Mouse (Mus musculus) frontal cortex, postnatal 10 days (tissue): ENCODE results near the gene Map10.

Source experiments
- DNase-seq, 2 experiments: peaks; one replicate each; pipeline ENCODE4 v3.0.0; 2022; ENCODE audit warnings: low spot score in 2 of 2, mixed read lengths in 1 of 2

Gene Map10

DNA sequence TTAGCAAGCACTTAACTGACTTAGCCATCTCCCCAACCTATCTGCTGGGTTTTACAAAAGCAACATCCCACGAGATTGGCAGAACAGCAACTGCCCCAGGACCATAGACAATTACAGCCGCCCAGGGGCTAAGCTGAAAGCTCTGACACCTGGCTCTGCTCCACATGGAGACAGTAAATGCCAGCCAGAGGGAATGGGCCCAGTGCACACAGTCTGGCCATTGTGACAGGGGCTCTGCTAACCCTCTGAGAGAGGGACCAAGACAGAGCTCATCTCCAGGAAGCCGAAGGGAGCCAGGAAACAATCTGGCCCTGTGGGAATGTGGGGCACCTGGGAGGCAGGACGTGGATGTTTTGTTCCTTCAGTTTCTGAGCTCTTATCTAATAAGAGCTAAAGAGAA is 46.6 kb downstream of the Map10 start:
- no peak for DNase-seq

GRCm38 (mm10) chr8:125716613-125717012 is 47.0 kb downstream of the Map10 start:
- no peak for DNase-seq

DNA sequence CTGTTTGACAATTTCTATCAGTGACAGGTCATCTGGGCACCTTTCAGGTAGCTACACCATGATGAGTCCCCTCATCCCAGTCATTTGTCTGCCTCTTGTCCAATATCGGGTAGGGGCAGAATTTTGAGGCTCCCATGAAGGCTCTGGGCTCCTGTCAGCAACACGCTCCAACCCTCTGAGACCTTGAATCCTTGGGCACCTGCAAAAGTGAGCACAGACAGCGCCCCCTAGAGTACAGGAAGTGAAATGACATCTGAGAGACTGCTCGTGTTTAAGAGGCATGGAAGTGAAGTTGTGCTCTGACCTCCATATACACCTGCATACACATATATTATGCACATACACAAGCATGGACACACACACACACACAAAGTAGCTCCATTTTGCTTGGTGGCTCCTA is 49.3 kb downstream of the Map10 start:
- no peak for DNase-seq

DNA sequence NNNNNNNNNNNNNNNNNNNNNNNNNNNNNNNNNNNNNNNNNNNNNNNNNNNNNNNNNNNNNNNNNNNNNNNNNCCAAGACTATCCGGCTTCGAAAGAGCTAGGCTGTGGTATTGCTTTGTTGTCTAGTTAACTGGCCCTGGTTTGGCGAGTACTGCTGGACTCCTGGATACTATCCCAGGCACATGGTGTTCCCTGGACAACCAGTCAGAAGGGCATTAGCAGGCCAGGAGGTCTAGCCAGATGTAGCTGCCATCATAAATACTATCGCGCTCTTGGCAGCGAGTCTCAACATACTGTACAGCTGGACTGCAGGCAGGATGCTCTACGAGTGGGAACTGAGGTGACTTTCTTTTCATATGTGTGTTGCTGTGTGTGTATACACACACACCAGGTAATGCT is 53.1 kb downstream of the Map10 start:
- DNase-seq, result no peak
